Mouse (Mus musculus): Measurements from ENCODE around the gene Bahcc1. TPM values are rescaled to one million over a fixed set of nuclear protein-coding genes. Genes with fewer than 3 reads are reported as not detected.

Gene Bahcc1
- polyA plus RNA-seq, 1 experiment from 2014 or later, result 2.2 TPM

- Histone ChIP-seq H3K27ac (no peak overlapping the region), H3K36me3 (ENCODE audit: inconsistent target) (no peaks in the 10 kb centered on the region), H3K4me3 (ENCODE audit: inconsistent target) (no peak overlapping the region), H3K79me2 (ENCODE audit: inconsistent target) (peaks cover 17% of the 10 kb centered on the region)
- WGBS (ENCODE audit: missing documents), result 84% methylated on average over 6 of the region's 11 CpGs
Measured at GRCm38 (mm10) chr11:120239581-120239991, 6.8 kb downstream of the Bahcc1 start.

DNA sequence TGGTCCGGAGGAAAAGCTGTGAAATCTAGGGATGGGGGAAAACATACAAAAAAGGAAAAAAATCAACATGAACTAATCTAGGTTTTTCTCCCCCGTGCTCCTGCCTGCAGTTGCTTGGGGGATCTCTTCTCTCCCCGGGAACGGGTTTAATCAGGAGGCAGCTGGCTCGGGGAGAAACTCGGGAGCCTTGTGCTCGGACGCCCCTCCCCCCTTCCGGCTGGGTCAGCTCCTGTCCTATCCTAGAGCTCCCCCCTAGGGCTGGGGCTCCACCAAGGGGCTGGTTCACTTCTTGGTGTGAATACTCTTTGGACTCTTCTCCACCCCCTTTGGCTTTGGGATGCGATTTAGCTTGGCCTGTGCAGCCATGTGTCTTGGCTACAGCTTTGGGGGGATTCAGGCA lies 7.5 kb downstream of the Bahcc1 start:
- WGBS (ENCODE audit: missing documents), result 58% methylated on average over 10 of the region's 10 CpGs
- Histone ChIP-seq H3K36me3 (ENCODE audit: inconsistent target) (no peaks in the 10 kb centered on the region), H3K79me2 (ENCODE audit: inconsistent target) (peaks cover 16% of the 10 kb centered on the region), H3K27ac (no peak overlapping the region), H3K4me3 (ENCODE audit: inconsistent target) (no peak overlapping the region)

DNA sequence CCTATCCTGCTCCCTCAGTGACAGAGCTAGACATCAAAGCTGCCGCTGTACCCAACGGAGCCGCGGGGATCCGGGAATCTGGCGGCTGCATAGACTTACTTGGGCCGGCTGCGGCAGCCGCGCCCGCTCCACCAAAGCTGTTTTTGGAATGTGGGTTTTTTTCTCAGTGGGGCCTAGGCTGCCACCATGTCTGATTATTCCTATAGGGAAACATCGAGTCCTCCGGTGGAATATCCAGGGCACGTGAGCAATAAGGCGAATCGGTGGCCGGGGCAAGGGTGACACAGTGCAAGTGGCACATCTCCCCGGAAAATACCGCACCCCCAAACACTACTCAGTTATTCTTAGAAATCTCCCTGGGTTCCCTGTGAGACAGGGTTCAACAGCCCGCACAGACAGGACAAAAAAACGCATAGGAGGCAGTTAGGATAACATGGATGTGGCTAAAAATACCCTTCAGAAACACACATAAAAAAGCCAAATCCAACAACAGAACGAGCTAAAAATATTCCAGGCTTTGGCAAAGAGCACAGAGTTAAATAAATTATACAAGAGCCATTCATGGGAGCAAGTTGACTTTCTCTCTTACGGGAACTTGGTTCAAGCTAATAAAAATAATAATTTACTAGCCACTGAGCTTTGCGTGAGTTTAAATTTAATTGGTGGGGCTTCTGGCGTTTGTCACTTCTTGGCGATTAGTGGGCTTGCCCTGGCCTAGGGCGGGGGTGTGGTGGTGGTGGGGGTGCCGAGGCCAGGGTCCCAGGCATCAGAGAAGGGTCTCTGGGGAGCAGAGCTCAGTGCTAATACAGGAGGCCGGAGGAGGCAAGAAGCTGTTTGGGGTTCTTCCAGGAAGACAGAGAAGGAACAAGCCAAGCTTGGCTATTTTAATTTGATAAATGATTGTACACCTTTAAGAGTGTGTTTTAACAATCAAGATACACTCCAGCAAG lies 8.5 kb downstream of the Bahcc1 start:
- Histone ChIP-seq H3K27ac (no peak overlapping the region), H3K79me2 (ENCODE audit: inconsistent target) (peaks cover 10% of the 10 kb centered on the region; the same call in 1 of the 2 replicates), H3K4me3 (ENCODE audit: inconsistent target) (no peak overlapping the region), H3K36me3 (ENCODE audit: inconsistent target) (no peaks in the 10 kb centered on the region)
- WGBS (ENCODE audit: missing documents), result 84% methylated on average over 29 of the region's 29 CpGs

DNA sequence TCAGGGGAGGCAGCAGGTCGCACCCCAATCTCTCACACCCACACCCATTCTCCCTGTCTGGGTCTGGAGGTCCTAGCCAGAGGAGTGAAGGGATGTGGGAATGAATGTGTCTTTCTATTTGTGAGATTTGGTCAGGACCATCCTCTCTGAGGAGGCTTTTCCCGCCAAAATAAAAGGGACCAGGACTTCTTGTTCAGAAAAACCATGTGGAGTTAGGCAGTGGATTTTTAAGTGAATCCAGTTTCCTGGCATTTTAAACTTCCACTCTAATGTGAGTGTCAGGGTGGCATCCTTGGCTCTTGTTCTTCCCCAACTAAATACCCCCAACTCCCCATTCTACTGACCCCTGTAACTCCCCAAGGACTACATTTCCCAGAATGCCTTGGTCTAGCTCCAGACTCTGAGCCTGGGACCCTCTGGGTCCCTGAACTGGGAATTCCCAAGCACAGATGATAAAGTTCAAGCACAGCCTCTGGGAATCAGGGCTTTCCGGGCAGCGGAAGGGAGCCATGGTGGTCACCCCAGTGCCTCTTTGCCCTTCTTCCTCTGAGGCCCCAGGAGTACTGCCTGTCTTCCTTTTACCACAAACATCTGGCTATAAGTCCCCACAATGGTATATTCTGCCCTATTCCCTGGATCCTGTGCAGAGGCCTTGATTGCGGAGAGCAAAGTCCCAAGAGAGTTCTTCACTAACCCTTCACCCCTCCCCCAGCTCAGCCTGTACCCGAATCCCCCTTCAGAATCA lies 9.4 kb downstream of the Bahcc1 start:
- Histone ChIP-seq H3K79me2 (ENCODE audit: inconsistent target) (peaks cover 10% of the 10 kb centered on the region; the same call in 1 of the 2 replicates), H3K36me3 (ENCODE audit: inconsistent target) (no peaks in the 10 kb centered on the region), H3K27ac (no peak overlapping the region), H3K4me3 (ENCODE audit: inconsistent target) (no peak overlapping the region)
- 96% methylated on average over 6 of the region's 6 CpGs for WGBS (ENCODE audit: missing documents)

DNA sequence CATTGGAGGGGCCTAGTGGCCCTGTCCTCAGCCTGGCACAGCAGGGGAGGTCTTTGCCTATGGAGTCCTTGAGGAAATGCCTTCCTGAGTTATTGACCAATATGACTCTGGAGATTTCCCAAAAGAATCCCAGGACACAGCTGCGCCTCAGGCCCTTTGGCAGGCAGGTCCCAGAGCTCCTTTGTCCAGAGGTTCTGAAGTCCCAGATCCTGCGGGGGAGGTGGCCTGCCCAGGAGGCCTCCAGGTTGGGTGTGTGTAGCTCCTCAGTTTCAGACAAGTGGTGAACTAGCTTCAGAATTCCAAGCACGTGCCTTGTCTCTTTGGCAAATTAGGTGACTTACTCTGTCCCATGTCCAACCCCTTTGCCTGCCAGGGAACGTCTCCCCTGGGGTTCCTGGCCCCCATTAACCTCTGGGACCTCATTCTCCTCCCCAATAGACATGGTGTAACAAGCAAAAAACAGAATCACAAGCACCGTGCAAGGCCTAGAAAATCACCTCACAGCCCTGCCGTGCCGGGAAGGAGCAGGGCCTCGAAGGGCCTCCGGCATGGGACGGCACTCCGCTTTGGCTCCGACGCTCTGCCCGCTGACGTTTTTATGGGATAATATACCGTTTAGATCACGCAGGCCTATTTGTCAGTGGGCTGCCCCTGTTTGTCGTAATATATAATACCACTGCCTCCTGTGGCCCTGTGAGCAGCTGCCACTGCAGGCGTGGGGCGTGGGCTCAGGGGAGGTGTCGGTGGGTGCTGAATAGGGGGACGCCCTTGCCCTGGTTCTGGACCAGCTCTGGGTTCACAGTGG lies 10.2 kb downstream of the Bahcc1 start:
- WGBS (ENCODE audit: missing documents), result 93% methylated on average over 22 of the region's 22 CpGs
- peaks cover 10% of the 10 kb centered on the region; the same call in 1 of the 2 replicates for H3K79me2 ChIP-seq (ENCODE audit: inconsistent target)
- H3K27ac ChIP-seq, result no peak overlapping the region
- no peak overlapping the region for H3K4me3 ChIP-seq (ENCODE audit: inconsistent target)
- no peaks in the 10 kb centered on the region for H3K36me3 ChIP-seq (ENCODE audit: inconsistent target)

- Histone ChIP-seq H3K79me2 (ENCODE audit: inconsistent target) (peaks cover 6% of the 10 kb centered on the region; the same call in 1 of the 2 replicates), H3K4me3 (ENCODE audit: inconsistent target) (no peak overlapping the region), H3K27ac (no peak overlapping the region), H3K36me3 (ENCODE audit: inconsistent target) (no peaks in the 10 kb centered on the region)
- 93% methylated on average over 6 of the region's 6 CpGs for WGBS (ENCODE audit: missing documents)
Measured at GRCm38 (mm10) chr11:120243531-120243820, 10.7 kb downstream of the Bahcc1 start.

- no peak overlapping the region for H3K27ac ChIP-seq
- 92% methylated on average over 10 of the region's 10 CpGs for WGBS (ENCODE audit: missing documents)
- H3K79me2 ChIP-seq (ENCODE audit: inconsistent target), result no peaks in the 10 kb centered on the region
- H3K36me3 ChIP-seq (ENCODE audit: inconsistent target), result no peaks in the 10 kb centered on the region
- no peak overlapping the region for H3K4me3 ChIP-seq (ENCODE audit: inconsistent target)
Measured at GRCm38 (mm10) chr11:120248160-120248793, 15.5 kb downstream of the Bahcc1 start.

- no peak overlapping the region for H3K4me3 ChIP-seq (ENCODE audit: inconsistent target)
- H3K27ac ChIP-seq, result no peak overlapping the region
- 91% methylated on average over 6 of the region's 6 CpGs for WGBS (ENCODE audit: missing documents)
- H3K36me3 ChIP-seq (ENCODE audit: inconsistent target), result no peaks in the 10 kb centered on the region
- H3K79me2 ChIP-seq (ENCODE audit: inconsistent target), result no peaks in the 10 kb centered on the region
Measured at GRCm38 (mm10) chr11:120248899-120249298, 16.2 kb downstream of the Bahcc1 start.

- Histone ChIP-seq H3K4me3 (ENCODE audit: inconsistent target) (no peak overlapping the region), H3K36me3 (ENCODE audit: inconsistent target) (no peaks in the 10 kb centered on the region), H3K27ac (no peak overlapping the region), H3K79me2 (ENCODE audit: inconsistent target) (no peaks in the 10 kb centered on the region)
- WGBS (ENCODE audit: missing documents), result 71% methylated on average over 14 of the region's 18 CpGs
Measured at GRCm38 (mm10) chr11:120250991-120251949, 18.5 kb downstream of the Bahcc1 start.

DNA sequence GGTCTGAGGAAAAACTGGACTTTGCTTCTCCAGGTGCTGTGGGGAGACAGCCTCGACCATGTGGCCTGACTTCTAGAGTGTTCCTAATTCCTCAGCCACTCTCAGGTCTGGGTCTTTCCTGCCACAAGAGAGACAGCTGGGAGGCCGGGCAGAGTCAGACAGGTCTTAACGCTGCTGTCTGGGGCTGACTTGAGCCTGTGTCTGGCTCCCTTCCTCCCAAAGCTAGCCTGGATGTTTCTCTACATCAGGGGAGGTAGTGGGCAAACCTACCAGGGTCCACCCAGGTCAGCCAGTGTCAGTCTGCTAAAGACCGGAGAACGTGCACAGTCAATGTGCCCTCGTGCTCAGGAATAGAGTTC lies 19.2 kb downstream of the Bahcc1 start:
- H3K27ac ChIP-seq, result no peak overlapping the region
- no peaks in the 10 kb centered on the region for H3K79me2 ChIP-seq (ENCODE audit: inconsistent target)
- no peaks in the 10 kb centered on the region for H3K36me3 ChIP-seq (ENCODE audit: inconsistent target)
- H3K4me3 ChIP-seq (ENCODE audit: inconsistent target), result no peak overlapping the region
- WGBS (ENCODE audit: missing documents), result 60% methylated on average over 6 of the region's 6 CpGs

DNA sequence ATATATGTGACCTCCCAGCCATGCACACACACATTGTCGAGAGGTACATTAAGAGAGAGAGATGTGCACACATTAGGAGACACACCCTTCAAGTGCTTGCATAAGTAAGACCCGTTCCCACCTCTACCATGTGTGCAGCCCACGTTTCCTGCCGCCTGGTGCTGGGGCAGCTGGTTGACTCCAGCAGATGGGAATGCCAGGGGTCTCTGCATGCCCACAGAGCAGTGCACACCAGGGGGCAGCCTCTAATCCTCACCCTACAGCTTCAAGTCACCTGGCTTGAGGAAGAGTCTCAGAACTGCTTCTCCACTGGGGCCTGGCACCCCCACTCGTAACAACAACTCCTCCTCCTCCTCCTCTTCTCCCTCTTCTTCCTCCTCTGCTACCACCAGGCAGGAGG lies 19.7 kb downstream of the Bahcc1 start:
- no peaks in the 10 kb centered on the region for H3K79me2 ChIP-seq (ENCODE audit: inconsistent target)
- no peak overlapping the region for H3K27ac ChIP-seq
- WGBS (ENCODE audit: missing documents), result 70% methylated on average over 5 of the region's 5 CpGs
- H3K36me3 ChIP-seq (ENCODE audit: inconsistent target), result no peaks in the 10 kb centered on the region
- no peak overlapping the region for H3K4me3 ChIP-seq (ENCODE audit: inconsistent target)

DNA sequence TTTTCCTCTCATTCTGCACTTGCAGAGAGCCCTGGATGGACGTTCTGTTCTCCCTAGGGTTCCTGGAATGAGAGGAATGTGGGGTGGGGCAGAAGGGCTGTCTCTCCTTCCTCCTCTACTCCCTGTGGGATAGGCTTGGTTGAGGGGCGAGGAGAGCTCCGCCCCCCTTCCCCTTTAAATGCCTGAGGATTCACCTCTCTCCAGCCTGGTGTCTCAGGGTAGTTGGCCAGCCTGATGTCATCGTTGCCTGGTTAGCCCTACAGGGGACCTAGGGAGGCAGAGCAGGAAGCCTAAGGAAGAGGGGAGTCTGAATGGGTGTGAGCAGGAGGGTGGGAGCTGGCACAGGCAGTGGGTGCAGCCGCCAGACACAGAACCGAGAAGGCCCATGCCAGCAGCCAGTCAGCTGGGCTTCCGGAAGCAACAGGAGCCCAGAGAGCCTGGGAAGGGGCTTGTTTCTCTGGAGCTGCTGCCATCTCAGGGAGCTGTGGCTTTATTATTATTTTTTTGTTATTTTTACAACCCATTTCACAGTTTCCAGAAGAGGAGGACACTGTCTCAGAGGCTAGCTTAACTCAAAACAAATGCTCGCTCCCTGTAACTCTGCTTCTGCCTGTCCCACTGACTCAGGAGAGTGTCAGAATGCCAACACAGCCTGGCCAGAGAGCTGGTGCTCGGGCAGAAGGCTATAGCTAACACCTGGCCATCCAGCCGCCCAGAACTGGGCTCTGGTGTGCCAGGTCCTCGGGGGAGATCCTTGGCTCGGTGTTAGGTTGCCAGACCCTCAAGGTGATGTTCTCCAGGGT lies 20.3 kb downstream of the Bahcc1 start:
- 76% methylated on average over 12 of the region's 12 CpGs for WGBS (ENCODE audit: missing documents)
- Histone ChIP-seq H3K36me3 (ENCODE audit: inconsistent target) (no peaks in the 10 kb centered on the region), H3K27ac (no peak overlapping the region), H3K79me2 (ENCODE audit: inconsistent target) (no peaks in the 10 kb centered on the region), H3K4me3 (ENCODE audit: inconsistent target) (no peak overlapping the region)
